Mouse (Mus musculus) frontal cortex, postnatal 25 days (tissue): Measurements from ENCODE around the gene Tctex1d4.

ENCODE experiments used
- DNase-seq, 2 experiments: peaks; one replicate each; pipeline ENCODE4 v3.0.0; 2022; ENCODE audit warnings: low spot score in 2 of 2

The Tctex1d4 gene

GRCm38 (mm10) chr4:117120052-117120444 is 6.5 kb upstream of the Tctex1d4 start:
- no peak for DNase-seq

GRCm38 (mm10) chr4:117120445-117121414 is 5.9 kb upstream of the Tctex1d4 start:
- DNase-seq: peak; percentile 82 to 90

- no peak for DNase-seq
Observed at GRCm38 (mm10) chr4:117122209-117122608, 4.4 kb upstream of the Tctex1d4 start.

GRCm38 (mm10) chr4:117123546-117124217 is 2.9 kb upstream of the Tctex1d4 start:
- DNase-seq: no peak

GRCm38 (mm10) chr4:117124218-117124517 is 2.4 kb upstream of the Tctex1d4 start:
- no peak for DNase-seq

- no peak for DNase-seq
Observed at GRCm38 (mm10) chr4:117124518-117125347, 1.9 kb upstream of the Tctex1d4 start.

GRCm38 (mm10) chr4:117125348-117125909 is 1.2 kb upstream of the Tctex1d4 start, which contains the start of gene Btbd19:
Gene Btbd19, minus strand, starts transcription at chr4:117125725.
- DNase-seq: peak; percentile 42 to 56

- no peak for DNase-seq
Observed at GRCm38 (mm10) chr4:117125910-117126674, 502 bp upstream of the Tctex1d4 start.

- DNase-seq: no peak
Observed at GRCm38 (mm10) chr4:117127991-117128686, 1.5 kb downstream of the Tctex1d4 start.

DNA sequence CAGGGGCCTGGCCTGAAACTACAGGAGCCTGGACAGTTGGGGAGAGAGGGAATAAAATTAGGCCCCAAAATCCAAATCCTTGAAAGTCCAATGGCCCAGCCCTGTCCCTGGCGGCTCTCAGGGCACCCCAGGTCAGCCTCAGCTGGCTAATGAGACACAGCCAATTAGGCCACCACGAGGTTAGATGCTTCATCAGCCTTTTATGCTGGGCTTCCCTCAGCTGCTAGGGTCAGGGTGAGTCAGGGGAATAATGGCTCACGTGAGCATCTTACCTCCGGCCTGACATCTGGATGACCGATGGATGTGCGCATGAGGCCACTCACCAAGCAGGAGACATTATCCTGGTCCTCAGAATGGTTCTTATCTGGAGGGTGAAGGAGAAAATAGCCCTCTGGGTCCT is 4.2 kb downstream of the Tctex1d4 start:
- no peak for DNase-seq

- DNase-seq: no peak
Observed at GRCm38 (mm10) chr4:117131198-117131597, 4.6 kb downstream of the Tctex1d4 start.

DNA sequence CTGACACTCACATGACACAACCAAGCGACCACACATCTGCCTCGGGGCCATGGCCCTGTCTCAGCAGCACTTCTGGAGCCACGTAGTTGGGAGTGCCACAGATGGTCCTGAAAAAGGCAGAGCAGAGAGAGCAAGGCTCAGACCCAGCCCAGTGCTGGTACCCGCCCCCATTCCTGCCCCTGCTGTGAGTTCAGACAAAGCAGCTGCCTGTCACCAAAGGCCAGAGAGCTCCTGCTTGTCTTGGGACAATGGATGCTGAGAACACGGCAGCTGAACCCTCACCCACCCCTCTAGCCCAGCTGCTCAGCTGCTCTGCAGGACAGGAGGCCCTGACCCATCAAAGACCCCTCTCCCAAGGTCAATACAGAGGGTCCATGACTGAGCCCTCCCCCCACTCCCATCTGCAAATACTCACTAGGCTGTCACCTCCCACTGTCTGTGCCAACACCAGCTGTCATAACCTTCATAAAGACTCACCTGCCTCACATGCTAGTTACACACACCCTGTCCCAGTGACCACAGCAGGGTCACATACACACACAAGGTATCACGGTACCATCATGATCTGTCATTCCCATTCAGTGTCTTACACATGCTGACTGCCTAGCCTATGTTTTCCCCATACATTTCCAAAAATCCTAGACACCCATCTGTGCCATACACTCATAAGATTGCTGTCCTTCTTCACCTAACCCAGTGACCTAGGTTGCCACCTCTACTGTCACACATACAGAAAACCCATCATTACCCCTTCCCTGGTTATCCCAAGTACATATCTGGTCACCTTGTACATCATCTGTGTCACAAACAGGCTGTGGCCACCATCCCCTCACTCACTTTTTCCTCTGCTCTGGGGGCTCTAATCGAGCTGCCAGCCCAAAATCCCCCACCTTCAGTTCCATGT is 5.5 kb downstream of the Tctex1d4 start:
- no peak for DNase-seq

- DNase-seq: no peak
Observed at GRCm38 (mm10) chr4:117132794-117133143, 6.2 kb downstream of the Tctex1d4 start.

- DNase-seq: no peak
Observed at GRCm38 (mm10) chr4:117133366-117133796, 6.8 kb downstream of the Tctex1d4 start.

- DNase-seq: peak; percentile 95
Observed at GRCm38 (mm10) chr4:117133817-117134600, 7.4 kb downstream of the Tctex1d4 start, which contains the start of gene Plk3. Gene Plk3, minus strand, starts transcription at chr4:117133963.

DNA sequence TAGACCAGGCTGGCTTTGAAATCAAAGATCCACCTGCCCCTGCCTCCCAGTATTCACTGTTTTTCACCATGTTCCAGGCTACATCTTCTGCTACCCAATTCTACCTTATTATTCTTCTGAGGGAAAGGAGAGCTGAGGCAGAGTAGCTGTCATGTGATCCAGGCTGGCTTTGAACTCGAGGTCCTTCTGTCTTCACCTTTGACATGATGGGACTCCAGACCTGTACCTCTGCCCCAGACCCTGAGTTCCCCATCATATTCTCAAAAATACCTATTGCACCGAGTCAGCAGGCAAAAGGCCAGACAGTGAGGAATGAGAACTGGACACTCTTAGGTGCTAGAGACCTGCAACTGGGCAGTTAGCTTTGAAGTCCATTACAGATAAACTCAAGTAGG is 8.0 kb downstream of the Tctex1d4 start:
- no peak for DNase-seq

DNA sequence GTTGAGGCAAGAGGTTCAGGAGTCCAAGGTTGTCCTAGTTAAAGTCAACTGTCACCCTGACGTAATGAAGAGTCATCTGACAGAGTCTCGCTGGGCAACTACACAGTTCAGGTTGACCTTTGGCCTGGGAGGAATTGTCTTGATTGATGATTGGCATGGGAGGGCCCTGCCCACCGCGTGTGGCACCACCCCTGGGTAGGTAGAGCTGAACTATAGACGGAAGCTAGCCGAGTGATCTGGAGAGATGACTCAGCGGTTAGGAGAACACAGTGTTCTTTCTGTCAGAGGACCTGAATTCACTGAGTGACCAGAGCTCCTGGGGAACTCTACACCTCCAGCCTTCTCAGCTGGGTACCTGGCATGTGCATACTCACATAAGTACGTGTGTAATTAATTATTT is 9.4 kb downstream of the Tctex1d4 start:
- no peak for DNase-seq
